Mouse (Mus musculus) urinary bladder, postnatal 25 days (tissue): ENCODE results near the gene Ifitm1.
"Not testable (repeated sequence)": the region's sequence is repeated elsewhere in the genome, so short reads cannot be mapped to it uniquely, and the experiment has no call there.

Experiments used
- DNase-seq: peaks from one replicate; pipeline ENCODE4 v3.0.0; 2022; ENCODE audit warnings: low spot score

The Ifitm1 gene

DNA sequence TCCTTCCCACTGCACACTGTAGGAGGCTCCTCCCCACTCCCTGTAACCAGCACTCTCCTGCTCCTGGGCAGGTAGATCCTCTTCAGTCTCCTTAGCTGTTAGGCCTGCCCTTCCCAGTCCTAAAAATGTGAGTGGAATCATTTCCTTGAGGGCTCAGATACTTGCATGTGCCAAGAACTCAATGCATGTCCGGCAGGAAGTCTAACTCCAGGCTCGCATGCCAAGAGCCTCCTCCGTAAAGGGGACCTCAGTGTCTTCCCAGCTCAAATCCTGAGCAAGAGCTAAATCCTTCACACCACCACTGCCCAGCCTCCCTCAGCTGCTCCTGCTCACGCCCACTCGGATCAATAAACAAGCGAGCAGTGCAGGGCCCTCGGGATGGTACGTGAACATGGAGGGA lies 16.0 kb upstream of the Ifitm1 start:
- no peak for DNase-seq

DNA sequence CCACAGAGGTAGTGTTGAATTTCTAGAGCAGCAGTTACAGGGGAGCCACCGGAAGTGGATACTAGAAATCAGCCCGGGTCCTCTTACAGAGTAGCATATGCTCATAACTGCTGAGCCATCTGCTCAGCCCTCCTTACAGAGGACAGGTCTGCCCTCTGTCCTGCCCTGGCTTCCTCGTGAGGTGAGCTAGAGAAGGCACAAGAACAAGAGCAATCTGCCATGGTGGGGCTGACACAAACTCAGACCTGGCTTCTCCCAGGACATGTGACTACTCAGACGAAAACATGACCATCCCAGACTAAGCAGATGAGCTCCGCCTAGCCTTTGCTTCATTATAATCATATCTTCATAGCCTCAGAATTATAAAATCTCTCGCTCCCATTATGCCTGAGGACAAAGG lies 15.3 kb upstream of the Ifitm1 start:
- DNase-seq = no peak

DNA sequence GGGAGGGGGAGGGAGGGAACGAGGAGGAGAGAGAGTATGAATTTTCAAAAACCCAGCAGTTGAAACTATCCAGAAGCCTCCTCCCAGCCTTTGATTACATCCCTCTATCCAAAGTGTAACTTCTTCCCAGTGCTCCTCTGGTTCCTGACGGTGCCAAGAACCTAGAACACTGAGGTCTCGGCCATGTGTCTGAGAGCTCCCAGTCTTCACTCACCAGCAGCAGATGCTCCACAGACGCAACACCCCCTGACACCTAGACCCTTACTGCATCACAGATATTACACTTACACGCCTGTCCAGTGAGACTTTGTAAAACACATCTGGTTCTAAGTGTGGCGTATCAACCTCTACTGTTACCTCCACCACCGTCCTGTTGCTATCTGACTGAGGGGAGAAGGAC lies 14.6 kb upstream of the Ifitm1 start:
- DNase-seq = no peak

DNA sequence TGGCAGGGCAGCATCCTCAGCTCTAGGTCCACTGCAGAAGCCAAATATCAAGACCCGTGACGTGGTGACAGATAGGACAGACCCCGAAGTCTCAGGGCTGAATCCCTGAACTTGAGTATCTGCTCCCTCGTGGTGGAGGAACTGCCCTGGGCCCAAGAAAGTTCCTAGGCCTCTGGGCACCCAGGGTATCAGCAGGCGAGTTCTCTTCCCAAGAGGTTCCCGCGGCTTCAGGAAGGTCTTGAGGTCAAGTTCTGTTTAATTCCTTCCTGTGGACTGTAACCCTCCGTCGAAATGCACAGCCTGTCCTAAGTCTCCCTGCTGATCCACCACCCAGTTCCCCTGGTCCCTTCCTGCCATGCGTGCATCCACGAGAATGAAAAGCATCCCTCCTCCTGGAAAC lies 13.9 kb upstream of the Ifitm1 start:
- no peak for DNase-seq

DNA sequence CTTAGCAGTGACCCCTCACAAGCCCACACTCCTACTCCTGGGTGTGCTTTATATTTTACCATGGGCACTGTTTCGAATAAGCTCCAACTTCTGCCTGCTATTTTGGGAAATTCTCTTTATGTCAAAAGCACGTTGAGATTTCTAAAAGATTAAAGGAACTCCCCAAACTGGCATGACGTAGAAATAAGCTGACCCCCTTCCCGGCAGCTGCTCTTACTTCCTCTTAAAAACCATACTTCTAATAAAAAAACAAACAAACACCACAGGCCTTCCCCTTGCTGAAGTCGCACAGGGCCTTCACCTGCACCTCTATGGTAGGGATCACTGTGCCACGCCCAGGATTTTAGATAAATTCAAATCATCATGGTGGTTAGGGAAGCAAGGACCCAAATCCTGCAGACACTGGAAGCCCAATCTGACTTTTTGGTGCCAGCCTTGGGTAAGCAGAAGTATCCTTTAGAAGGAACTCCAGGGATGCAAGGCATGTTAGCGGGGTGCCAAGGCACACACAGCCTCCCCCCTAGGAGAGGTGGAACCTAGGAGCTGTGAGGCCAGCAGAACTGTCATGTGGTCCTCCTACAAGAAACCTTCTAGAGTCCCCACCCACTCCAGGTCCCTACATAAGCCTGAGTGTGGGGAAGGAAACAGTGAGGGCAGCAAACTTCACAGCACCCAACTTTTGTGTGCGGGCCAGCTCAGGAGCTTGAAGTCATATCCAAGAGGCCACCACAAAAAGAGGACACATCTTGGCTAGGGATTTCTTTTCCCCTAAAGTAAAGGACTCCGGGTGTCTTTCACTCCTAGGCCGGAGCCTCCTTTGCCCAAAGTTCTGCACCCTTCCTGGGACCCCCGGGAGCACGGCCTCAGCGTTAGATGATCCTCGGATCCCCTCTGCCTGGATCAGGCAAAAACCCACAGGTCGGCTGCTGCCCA lies 13.0 kb upstream of the Ifitm1 start:
- no peak for DNase-seq

DNA sequence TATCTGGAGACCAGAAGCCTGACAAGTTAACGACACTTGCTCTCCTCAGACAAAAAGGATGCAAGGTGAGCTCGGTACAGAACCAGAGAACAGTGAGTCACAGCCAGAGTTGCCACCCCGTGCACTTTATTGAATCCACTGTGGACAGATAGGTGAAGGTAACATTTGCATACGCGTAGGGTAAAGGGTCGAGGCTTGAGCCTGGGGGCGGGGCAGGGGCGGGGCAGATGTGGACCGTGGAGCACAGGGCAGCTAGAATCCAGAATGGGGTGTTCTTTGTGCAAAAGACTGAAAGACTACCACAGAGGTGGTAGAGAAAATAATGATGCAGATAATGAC lies 12.3 kb upstream of the Ifitm1 start:
- DNase-seq = no peak

DNA sequence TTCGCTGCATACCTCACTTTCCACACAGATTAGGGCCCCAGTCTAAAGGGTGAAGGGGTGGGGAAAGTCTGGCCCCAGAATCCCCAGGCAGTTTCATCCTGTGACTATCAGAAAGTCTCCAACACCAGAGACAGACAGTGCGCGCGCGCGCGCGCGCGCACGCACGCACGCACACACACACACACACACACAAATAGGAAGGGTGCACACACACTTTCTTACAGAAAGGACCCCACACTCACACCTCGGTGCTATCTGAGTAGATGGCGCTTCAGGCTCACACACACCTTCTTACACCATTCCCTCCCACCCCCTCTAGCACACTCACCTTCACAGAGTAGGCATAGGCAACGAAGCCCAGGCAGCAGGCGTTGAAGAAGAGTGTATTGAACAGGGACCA lies 11.7 kb upstream of the Ifitm1 start:
- DNase-seq = no peak

DNA sequence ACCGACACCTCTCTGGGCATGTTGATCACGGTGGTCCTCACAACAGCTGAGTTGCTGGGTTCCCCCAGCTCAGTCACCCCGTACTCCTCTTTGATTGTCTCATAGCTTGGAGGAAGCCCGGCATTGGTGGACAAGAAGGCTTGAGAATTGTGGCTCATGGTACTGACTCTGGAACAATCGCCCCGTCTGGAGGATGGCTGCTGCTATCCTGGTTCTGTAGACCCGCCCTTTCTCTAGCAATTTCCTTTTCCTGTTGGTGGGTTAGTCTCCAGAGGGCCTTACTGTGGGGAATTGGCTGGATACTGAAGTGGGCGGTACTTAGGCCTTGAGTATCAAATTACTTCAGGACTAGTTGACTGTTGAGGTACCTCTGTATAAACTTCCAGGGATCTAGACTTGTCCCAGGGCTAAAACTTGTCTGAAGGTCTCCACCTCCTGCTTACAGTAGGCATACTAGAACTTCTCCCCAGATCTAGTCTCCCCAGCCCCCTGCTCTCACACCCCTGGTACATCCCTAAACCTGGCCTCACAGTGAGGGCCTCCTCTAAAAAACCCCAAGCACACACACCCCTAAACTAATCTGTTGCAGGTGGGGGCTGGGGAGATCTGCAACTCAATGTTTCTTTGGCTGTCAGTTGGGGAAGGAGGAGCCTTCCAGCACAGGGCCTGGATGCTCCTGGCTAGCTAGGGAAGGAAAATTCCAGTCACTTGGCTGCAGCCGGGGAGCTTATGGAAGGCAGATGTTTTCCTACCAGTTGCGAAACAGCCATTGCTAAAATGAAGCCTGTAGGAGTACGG lies 11.1 kb upstream of the Ifitm1 start, which contains the start of the genes Gm45717 and Ifitm2:
TSS of gene Gm45717 (minus strand) at position 180 of the 798 bp plus-strand sequence.
TSS of gene Ifitm2 (minus strand) at position 230 of the 798 bp plus-strand sequence.
- peak; percentile 67 for DNase-seq

DNA sequence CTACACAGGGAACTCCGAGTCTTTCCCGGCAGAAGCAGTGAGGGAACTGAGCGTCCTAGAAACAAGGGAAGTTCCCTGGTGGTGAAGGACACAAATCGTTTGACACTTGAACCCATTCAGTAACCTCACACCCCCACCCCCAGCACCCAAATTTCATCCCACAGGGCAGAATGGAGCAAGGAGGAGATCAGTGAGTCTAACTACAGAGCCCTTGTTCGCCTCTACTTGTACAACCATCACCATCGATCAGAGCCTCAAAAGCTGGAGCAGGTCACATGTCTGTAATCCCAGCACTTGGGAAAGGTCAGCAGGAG lies 10.5 kb upstream of the Ifitm1 start:
- DNase-seq = no peak

DNA sequence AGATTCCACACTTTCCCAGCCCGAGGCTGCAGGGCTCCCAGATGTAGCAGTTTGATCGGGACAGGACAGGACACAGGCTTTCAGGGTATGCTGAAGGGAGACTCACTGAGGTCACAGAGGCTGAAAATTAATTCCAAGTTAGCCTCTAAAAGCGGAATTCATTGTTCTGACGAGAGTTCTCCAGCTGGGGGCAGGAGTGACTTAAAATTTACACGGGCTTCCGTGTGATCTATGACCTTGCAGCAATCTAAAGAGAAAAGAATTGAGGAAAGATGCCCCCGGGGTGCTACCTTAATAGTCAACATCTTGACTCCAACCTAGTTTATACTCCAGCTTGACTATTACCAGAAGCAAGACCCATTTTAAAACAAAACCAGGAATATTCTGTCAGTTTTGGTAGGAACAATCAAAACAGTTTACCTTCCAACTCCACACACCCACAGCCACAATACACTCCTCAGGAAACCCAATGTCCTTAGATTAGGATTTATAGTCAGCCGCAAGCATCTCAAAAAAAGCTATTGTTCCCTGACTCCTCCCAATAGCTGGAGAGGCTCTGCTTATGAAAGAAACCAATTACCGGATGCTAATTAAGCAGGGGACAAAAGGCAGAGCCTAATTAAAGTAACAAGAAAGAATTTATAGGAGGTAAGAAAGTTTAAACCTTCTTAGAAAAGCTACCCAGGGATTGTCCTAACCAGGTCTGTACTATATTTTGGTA lies 7.7 kb upstream of the Ifitm1 start:
- no peak for DNase-seq

DNA sequence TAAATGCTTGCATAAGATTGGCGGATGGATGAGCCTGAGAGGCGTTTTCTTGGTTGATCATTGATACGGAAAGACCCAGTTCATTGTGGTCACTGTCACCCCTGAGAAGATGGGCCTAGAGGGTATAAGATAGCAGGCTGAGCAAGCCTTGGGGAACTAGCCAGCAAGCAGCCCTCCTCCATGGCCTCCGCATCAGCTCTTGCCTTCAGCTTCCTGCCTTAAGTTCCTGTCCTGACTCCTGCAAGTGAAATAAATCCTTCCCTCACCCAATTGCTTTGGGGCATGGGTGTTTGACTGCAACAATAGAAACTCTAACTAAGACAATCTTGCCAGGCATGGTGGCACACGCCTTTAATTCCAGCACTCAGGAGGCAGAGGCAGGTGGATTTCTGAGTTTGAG lies 7.0 kb upstream of the Ifitm1 start:
- DNase-seq = no peak

DNA sequence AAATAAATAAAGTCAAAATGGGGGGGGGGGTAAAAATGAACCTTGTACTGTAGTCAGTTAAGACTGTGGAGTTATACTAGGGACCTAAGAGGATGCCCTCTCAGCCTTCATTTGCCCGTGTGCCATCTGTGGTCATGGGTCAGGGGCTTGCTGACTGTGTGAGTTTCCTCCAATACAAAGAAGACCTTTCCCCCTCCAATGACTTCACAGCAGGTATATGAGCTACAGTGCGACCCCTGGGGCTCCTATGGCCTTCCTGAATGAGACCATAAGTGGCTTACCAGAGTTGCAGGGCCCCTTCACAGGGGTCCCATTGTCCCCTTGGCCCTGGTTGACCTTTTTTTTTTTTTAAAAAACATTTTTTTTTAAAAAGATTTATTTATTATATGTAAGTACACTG lies 5.6 kb upstream of the Ifitm1 start:
- DNase-seq = no peak

DNA sequence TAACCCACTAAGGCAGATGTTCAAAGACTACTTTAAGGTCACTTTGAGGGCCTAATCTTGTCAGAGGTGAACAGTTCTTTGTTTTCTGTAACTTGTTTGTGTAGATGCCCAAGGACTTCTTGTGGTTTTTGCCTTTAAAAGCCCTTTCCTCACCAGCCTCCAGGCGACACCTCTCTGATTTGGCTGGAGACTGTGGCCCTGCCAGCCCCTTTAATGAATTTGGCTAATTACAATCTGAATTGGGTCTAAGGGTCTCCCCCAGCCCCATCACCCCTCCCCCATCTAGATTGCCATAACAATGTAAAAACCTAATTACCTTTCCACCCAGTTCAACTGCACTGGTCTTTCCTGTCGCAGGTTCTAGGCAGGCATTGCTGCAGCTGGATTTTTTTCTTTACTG lies 4.3 kb upstream of the Ifitm1 start:
- no peak for DNase-seq

DNA sequence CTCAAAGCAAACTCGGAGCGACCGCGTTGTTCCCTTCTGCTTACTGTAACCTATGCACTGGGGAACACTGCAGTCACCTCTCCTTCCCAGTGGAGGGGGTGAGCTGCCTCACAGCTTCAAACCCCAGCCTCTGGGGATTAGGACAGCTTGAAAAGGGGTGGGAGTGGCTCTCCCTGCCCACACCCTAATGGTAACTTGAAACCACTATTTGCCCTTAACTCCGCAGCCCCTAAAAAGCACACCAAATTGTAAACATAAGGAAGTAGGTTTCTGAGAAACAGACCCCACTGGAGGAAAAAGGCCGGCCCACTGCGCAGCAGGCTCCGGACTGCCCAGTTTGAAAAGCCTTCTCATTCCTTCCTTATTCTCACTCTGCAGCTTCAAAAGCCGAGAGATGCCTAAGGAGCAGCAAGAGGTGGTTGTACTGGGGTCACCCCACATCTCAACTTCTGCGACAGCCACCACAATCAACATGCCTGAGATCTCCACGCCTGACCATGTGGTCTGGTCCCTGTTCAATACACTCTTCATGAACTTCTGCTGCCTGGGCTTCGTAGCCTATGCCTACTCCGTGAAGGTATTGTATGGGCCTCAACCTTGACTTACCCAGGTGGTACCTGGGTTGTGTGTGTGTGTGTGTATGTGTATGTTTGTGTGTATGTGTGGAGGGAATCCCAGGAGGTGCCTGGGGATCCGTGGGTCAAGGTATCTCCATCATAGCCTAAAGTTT lies 1.0 kb downstream of the Ifitm1 start:
- no peak for DNase-seq

DNA sequence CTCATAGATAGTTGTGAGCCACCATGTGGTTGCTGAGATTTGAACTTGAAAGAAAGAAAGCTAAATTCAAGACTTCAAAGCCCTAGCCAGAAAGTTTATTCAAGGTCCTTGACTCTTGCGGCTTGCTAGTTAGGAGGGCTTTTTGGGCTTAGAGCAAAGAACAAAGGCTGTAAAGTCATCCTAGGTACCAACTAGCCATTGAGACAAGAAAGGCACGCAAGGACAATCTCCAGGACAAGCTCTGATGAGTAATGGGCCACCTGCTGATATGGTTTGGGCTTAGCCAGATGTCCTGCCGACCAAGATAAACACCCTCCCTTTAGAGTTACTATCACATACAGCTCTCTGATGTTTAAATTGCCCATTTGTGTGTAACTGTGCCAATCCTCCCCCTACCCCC lies 1.7 kb downstream of the Ifitm1 start:
- not testable (repeated sequence) for DNase-seq

DNA sequence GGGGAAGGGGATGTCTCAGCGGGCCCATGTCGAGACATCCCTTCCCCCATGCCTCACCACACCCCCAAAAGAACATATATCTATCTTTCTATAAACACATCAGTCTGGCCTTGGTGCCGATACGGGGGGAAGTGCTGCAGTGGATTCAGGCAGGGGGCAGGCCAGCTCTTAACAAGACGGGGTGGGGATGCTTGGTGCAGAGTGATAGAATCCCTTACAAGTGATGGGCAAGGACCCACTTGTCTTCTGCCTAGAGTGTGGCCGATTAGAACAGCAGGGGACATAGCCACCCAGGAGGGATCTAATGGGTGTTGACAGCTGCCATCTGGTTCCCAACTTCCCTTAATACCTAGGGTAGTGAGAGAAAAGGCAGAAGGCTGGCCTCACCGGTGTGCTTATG lies 3.9 kb downstream of the Ifitm1 start:
- no peak for DNase-seq

DNA sequence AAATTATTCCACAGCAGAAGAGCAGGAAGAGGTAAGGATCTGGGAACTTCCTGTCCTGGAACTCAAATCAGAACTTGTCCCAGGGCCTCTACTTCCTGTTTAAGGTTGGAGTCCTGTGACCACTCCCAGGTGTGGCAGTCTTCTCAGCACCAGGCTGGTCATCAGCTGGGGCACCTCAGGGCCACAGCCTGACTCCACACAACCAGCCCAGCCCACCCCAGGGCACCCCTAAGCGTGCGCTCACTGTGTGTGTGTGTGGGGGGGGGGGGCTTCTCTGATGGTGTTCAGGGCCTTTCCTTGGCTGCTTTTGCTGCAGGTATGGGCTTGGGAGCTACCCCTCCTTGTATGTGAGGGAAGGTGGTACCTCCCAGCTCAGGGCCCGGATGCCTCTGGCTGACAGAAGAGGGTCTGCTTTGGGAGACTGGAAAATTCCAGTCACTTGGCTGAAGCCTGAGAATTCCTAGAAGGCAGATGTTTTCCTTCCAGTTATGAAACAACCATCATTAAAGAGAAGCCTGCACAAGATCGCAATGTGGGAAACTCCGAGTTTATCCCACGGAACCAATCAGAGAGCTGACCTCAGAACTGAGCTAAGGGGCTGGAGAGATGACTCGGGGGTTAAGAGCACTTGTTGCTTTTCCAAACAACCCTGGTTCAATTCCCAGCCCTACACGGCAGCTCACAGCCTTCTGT lies 4.6 kb downstream of the Ifitm1 start:
- no peak for DNase-seq

DNA sequence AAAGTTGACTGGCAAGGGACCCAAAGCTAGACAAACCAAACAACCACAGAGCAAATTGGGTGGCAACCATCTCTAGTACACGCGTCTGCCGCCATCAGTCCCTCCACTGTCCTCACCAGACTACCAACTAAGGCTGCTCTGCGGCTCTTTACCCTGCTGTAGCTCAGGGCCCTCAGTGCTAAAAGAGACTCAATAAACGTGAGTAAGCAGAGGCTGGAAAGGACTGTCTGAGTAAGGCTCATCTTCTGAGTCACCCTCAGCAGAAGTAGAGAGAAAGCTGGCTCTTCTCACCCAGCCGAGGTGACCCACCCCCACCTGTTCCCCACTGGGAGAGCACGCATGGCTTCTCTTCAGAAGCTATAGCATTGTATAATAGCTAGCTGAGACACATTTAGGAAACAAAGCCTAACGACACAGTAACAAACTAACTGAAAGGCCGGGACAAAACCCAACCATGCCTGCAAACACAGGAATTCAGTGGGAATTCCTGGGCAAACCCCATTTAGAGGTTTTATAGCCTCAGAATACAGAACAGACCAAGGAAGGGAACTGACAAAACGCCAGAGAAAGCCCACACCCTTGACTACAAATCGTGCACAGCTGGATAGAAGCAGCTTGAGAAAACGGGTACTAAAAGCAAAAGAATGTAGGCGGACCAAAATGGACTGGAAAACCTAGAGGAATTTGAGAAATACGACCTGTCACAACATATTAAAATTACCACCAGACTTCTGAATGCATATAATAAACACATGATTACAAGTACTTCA lies 6.6 kb downstream of the Ifitm1 start:
- DNase-seq = no peak

DNA sequence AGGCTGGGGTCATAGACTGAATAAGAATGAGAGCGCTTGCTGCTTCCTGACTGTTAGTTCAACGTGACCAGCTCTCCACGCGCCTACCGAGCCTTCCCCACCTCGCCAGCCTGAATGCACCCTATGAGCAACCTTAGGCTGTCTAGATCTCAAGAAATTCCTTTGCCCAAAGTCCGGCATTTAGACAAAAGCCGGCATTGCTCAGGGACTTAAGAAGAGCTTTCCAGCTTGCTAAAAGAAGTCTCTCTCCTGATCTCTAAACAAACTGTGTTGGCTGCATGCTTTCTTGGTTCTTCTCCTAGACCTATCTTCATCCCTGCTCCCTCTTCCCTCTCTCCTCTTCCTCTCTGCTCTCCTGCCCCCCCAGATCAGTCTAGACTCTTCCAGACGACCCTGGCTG lies 7.9 kb downstream of the Ifitm1 start:
- no peak for DNase-seq

DNA sequence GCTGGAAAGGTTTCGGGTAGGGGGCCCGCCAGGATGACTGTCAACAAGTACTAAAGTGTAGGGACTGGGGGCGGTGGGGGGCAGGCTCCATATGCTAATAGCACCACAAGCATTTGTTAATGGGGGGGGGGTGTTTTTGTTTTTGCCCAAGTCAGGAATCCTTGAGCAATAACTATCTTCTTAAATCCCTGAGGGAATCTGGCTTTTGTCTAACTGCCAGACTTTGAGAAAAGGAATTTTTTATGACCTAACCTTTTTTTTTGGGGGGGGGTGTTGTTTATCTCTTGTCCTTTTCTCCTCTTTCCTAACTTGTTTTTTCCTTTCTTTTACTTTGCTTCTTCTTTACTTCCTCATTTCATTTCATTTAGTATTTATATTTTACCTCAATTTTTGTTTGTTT lies 8.4 kb downstream of the Ifitm1 start:
- no peak for DNase-seq

DNA sequence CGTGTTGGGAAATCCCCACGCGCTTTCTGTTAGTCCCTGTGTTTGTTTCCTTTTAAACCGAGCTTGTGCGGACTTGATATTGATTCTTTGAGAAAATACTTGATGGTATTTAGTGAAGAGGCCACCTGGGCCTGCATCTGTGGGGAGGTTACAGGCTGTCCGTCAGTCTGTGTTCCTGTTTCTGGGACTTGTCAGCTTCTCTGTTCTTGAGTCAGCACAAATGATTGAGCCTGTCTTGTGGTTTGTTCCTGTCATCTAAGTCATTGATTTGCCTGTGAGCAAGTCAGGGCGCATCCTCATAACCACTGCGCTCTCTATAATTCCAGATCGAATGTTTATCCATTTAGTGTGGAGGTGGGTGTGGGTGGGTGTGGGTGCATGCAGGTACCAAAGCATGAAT lies 9.7 kb downstream of the Ifitm1 start:
- DNase-seq = not testable (repeated sequence)
